Mouse (Mus musculus): ENCODE results near the gene Cyp2s1.

- TF ChIP-seq CTCF (IDR thresholded peaks at IDR 0.05 in 2 of 3, conservative IDR thresholded peaks at IDR 0.05 in 1 of 3; ENCODE audit: control insufficient read depth in 1 of 3, insufficient read depth in 1 of 3, low read depth in 2 of 3, low read length in 3 of 3, poor library complexity in 1 of 3, severe bottlenecking in 1 of 3), result no peak
- no peak for TF ChIP-seq NRF1 (IDR thresholded peaks at IDR 0.05; ENCODE audit: insufficient read depth, low read depth, low read length, poor library complexity, severe bottlenecking)
- TF ChIP-seq EP300 (IDR thresholded peaks at IDR 0.05; ENCODE audit: low read depth in 1 of 2, low read length in 2 of 2), result no peak
- no peak for TF ChIP-seq CHD1 (IDR thresholded peaks at IDR 0.05; ENCODE audit: low read depth, low read length)
- TF ChIP-seq POLR2A (IDR thresholded peaks at IDR 0.05; ENCODE audit: control insufficient read depth in 1 of 2, insufficient read depth in 1 of 2, low read depth in 1 of 2, low read length in 2 of 2, poor library complexity in 1 of 2), result no peak
- TF ChIP-seq ZKSCAN1 (IDR thresholded peaks at IDR 0.05; ENCODE audit: low read depth, low read length), result no peak
- no peak for TF ChIP-seq ZMIZ1 (IDR thresholded peaks at IDR 0.05; ENCODE audit: low read depth, low read length)
- no peak for TF ChIP-seq ZC3H11A (IDR thresholded peaks at IDR 0.05; ENCODE audit: low read depth, low read length)
- no peak for TF ChIP-seq MAZ (IDR thresholded peaks at IDR 0.05; ENCODE audit: low read depth, low read length)
- no peak for TF ChIP-seq BHLHE40 (IDR thresholded peaks at IDR 0.05; ENCODE audit: borderline replicate concordance, low read depth, low read length)
- no peak for TF ChIP-seq E2F4 (IDR thresholded peaks at IDR 0.05; ENCODE audit: borderline replicate concordance, low read depth, low read length)
- no peak for TF ChIP-seq TCF12 (IDR thresholded peaks at IDR 0.05; ENCODE audit: low read depth, low read length)
- no peak for TF ChIP-seq UBTF (IDR thresholded peaks at IDR 0.05; ENCODE audit: borderline replicate concordance, insufficient read depth, low read depth, low read length)
- TF ChIP-seq MAX (IDR thresholded peaks at IDR 0.05; ENCODE audit: low read length), result no peak
Observed at GRCm38 (mm10) chr7:25816241-25816919, at the start of gene Cyp2s1.
